Mouse (Mus musculus) C2C12 (cell line): ENCODE results near the gene Dok5.

Experiments used
- MYOD1 ChIP-seq: IDR thresholded peaks from one replicate; pipeline ENCODE4 v1.6.1; 2011; ENCODE audit warnings: low read depth; ENCODE audit not compliant: control insufficient read depth, insufficient read length
- MYOG ChIP-seq: IDR thresholded peaks from one replicate; pipeline ENCODE4 v1.6.1; 2011; ENCODE audit not compliant: control insufficient read depth, insufficient read length; ENCODE audit errors: extremely low read depth

- TF ChIP-seq MYOG: no peak
- TF ChIP-seq MYOD1: no peak
Measured at GRCm38 (mm10) chr2:170903029-170903306, 171.4 kb downstream of the Dok5 start.
